Mouse (Mus musculus) MEL (cell line): ENCODE measurements around the gene Rplp2. TPM values are rescaled to one million over a fixed set of nuclear protein-coding genes. Genes with fewer than 3 reads are reported as not detected.

Source experiments
- DNase-seq: peaks from one replicate; pipeline ENCODE4 v3.0.0; 2011; ENCODE audit warnings: low read depth, low spot score
- H3K27ac ChIP-seq: 2 replicates; pipeline ENCODE4 v1.5.1; 2012; ENCODE audit warnings: low read depth, mild to moderate bottlenecking, control low read depth, low read length, moderate library complexity; ENCODE audit not compliant: control insufficient read depth
- H3K27me3 ChIP-seq, 2 experiments: fragments of 150-350 bp in 1 of 2; sonication (generic) in 1 of 2; 2 replicates each; pipeline ENCODE4 v1.6.1; 2012; ENCODE audit warnings: low read length in 2 of 2, mild to moderate bottlenecking in 2 of 2, improper control_type of control experiment in 1 of 2, moderate library complexity in 1 of 2; ENCODE audit not compliant: insufficient read depth in 2 of 2, control insufficient read depth in 1 of 2
- H3K36me3 ChIP-seq, 2 experiments: 2 replicates each; pipeline ENCODE4 v1.6.1; 2012 to 2014; ENCODE audit warnings: low read length in 2 of 2, improper control_type of control experiment in 1 of 2, inconsistent platforms in 1 of 2, mild to moderate bottlenecking in 1 of 2; ENCODE audit not compliant: insufficient read depth in 2 of 2, control insufficient read depth in 1 of 2
- H3K4me1 ChIP-seq, 2 experiments: fragments of 150-350 bp in 1 of 2; sonication (generic) in 1 of 2; 2 replicates each; pipeline ENCODE4 v1.6.1; 2012; ENCODE audit warnings: low read length in 2 of 2, improper control_type of control experiment in 1 of 2, mild to moderate bottlenecking in 1 of 2; ENCODE audit not compliant: insufficient read depth in 2 of 2, control insufficient read depth in 1 of 2
- H3K4me3 ChIP-seq, 2 experiments: fragments of 150-350 bp in 1 of 2; sonication (generic) in 1 of 2; 2 replicates each; pipeline ENCODE4 v1.5.1; 2012; ENCODE audit warnings: low read depth in 2 of 2, low read length in 2 of 2, mild to moderate bottlenecking in 2 of 2, moderate library complexity in 2 of 2, control low read depth in 1 of 2, improper control_type of control experiment in 1 of 2; ENCODE audit not compliant: control insufficient read depth in 1 of 2, insufficient read depth in 1 of 2
- H3K79me2 ChIP-seq: 2 replicates; pipeline ENCODE4 v1.6.1; 2012; ENCODE audit warnings: mild to moderate bottlenecking, low read length, moderate library complexity; ENCODE audit not compliant: control insufficient read depth, poor library complexity, insufficient read depth
- H3K9ac ChIP-seq: 2 replicates; pipeline ENCODE4 v1.6.1; 2012; ENCODE audit warnings: low read depth, mild to moderate bottlenecking, control low read depth, low read length, moderate library complexity; ENCODE audit not compliant: control insufficient read depth, poor library complexity, severe bottlenecking
- H3K9me3 ChIP-seq: fragments of 150-350 bp; sonication (generic); replicated peaks from 2 replicates; pipeline ENCODE4 v1.6.1; 2012; ENCODE audit warnings: mild to moderate bottlenecking, low read length, improper control_type of control experiment, moderate library complexity; ENCODE audit not compliant: insufficient read depth
- CHD1 ChIP-seq: IDR thresholded peaks from 2 replicates; pipeline ENCODE4 v1.6.1; 2012; ENCODE audit warnings: low read depth, mild to moderate bottlenecking, inconsistent platforms, low read length, improper control_type of control experiment
- CTCF ChIP-seq, 3 experiments: IDR thresholded peaks in 2 of 3; conservative IDR thresholded peaks in 1 of 3; 2 replicates each; pipeline ENCODE4 v1.5.1; 2011 to 2012; ENCODE audit warnings: low read length in 3 of 3, low read depth in 2 of 3, mild to moderate bottlenecking in 2 of 3, improper control_type of control experiment in 1 of 3, inconsistent platforms in 1 of 3, mixed read lengths in 1 of 3, moderate library complexity in 1 of 3; ENCODE audit not compliant: control insufficient read depth in 1 of 3, insufficient read depth in 1 of 3, poor library complexity in 1 of 3, severe bottlenecking in 1 of 3
- ELF1 ChIP-seq: IDR thresholded peaks from 2 replicates; pipeline ENCODE4 v1.6.1; 2014; ENCODE audit warnings: low read depth, mild to moderate bottlenecking, inconsistent platforms, low read length, improper control_type of control experiment, moderate library complexity
- EP300 ChIP-seq, 2 experiments: IDR thresholded peaks; 2 replicates each; pipeline ENCODE4 v1.6.1; 2011; ENCODE audit warnings: improper control_type of control experiment in 2 of 2, low read length in 2 of 2, low read depth in 1 of 2, mild to moderate bottlenecking in 1 of 2
- GABPA ChIP-seq: IDR thresholded peaks from 2 replicates; pipeline ENCODE4 v1.6.1; 2012; ENCODE audit warnings: low read depth, mild to moderate bottlenecking, inconsistent platforms, low read length, improper control_type of control experiment, moderate library complexity
- HCFC1 ChIP-seq: IDR thresholded peaks from 2 replicates; pipeline ENCODE4 v1.6.1; 2012; ENCODE audit warnings: low read depth, mild to moderate bottlenecking, inconsistent platforms, low read length, improper control_type of control experiment, moderate library complexity
- KAT2A ChIP-seq: conservative IDR thresholded peaks from 2 replicates; pipeline ENCODE4 v1.6.1; 2012; ENCODE audit warnings: low read depth, low read length, improper control_type of control experiment, inconsistent platforms
- MAFK ChIP-seq: IDR thresholded peaks from 2 replicates; pipeline ENCODE4 v1.6.1; 2011; ENCODE audit warnings: low read depth, mild to moderate bottlenecking, low read length, improper control_type of control experiment, borderline replicate concordance
- MAX ChIP-seq: IDR thresholded peaks from 2 replicates; pipeline ENCODE4 v1.6.1; 2011; ENCODE audit warnings: low read length, improper control_type of control experiment
- MEF2A ChIP-seq: IDR thresholded peaks from 2 replicates; pipeline ENCODE4 v1.6.1; 2014; ENCODE audit warnings: low read depth, mild to moderate bottlenecking, inconsistent platforms, low read length, improper control_type of control experiment; ENCODE audit not compliant: poor library complexity, insufficient replicate concordance, severe bottlenecking; ENCODE audit errors: extremely low read depth
- MYC ChIP-seq: IDR thresholded peaks from 2 replicates; pipeline ENCODE4 v1.6.1; 2011; ENCODE audit warnings: low read depth, mild to moderate bottlenecking, low read length, improper control_type of control experiment, moderate library complexity
- NRF1 ChIP-seq: IDR thresholded peaks from 2 replicates; pipeline ENCODE4 v1.6.1; 2014; ENCODE audit warnings: low read depth, mild to moderate bottlenecking, inconsistent platforms, low read length, improper control_type of control experiment, moderate library complexity; ENCODE audit not compliant: poor library complexity, insufficient read depth, severe bottlenecking
- POLR2AphosphoS5 ChIP-seq: IDR thresholded peaks from 2 replicates; pipeline ENCODE4 v1.6.1; 2012; ENCODE audit warnings: low read depth, borderline replicate concordance, mild to moderate bottlenecking, inconsistent platforms, low read length, moderate library complexity, mixed read lengths
- RAD21 ChIP-seq: IDR thresholded peaks from 2 replicates; pipeline ENCODE4 v1.6.1; 2011; ENCODE audit warnings: mild to moderate bottlenecking, low read depth, low read length, improper control_type of control experiment
- SMC3 ChIP-seq: IDR thresholded peaks from 2 replicates; pipeline ENCODE4 v1.6.1; 2011; ENCODE audit warnings: low read depth, low read length, improper control_type of control experiment
- TAL1 ChIP-seq: IDR thresholded peaks from 2 replicates; pipeline ENCODE4 v1.6.1; 2012; ENCODE audit warnings: mild to moderate bottlenecking, inconsistent platforms, low read length, moderate library complexity, mixed read lengths
- TCF12 ChIP-seq: IDR thresholded peaks from 2 replicates; pipeline ENCODE4 v1.6.1; 2014; ENCODE audit warnings: low read depth, mild to moderate bottlenecking, inconsistent platforms, low read length, improper control_type of control experiment, moderate library complexity
- UBTF ChIP-seq: IDR thresholded peaks from 2 replicates; pipeline ENCODE4 v1.6.1; 2012; ENCODE audit warnings: low read depth, mild to moderate bottlenecking, inconsistent platforms, low read length, improper control_type of control experiment, moderate library complexity, borderline replicate concordance; ENCODE audit not compliant: insufficient read depth
- ZC3H11A ChIP-seq: IDR thresholded peaks from 2 replicates; pipeline ENCODE4 v1.6.1; 2012; ENCODE audit warnings: low read depth, mild to moderate bottlenecking, inconsistent platforms, low read length, improper control_type of control experiment
- ZKSCAN1 ChIP-seq: IDR thresholded peaks from 2 replicates; pipeline ENCODE4 v1.6.1; 2012; ENCODE audit warnings: low read depth, mild to moderate bottlenecking, inconsistent platforms, low read length, improper control_type of control experiment, moderate library complexity
- ZMIZ1 ChIP-seq: IDR thresholded peaks from 2 replicates; pipeline ENCODE4 v1.6.1; 2012; ENCODE audit warnings: low read depth, mild to moderate bottlenecking, inconsistent platforms, low read length, improper control_type of control experiment, moderate library complexity
- ZNF384 ChIP-seq: IDR thresholded peaks from 2 replicates; pipeline ENCODE4 v1.6.1; 2012; ENCODE audit warnings: low read depth, mild to moderate bottlenecking, inconsistent platforms, low read length, improper control_type of control experiment
- polyA plus RNA-seq, 2 experiments: library from polyadenylated mRNA; stranded (reverse) in 1 of 2; unstranded in 1 of 2; fragments of >175 nt in 1 of 2; fragments of >200 nt in 1 of 2; gene quantifications; 2 replicates each; pipeline versions ENCODE4 v1.2.1 to v1.2.4; 2012; ENCODE audit warnings: low replicate concordance in 2 of 2, low read depth in 1 of 2; ENCODE audit not compliant: insufficient read length in 2 of 2, insufficient read depth in 1 of 2, missing spikeins in 1 of 2
- total RNA-seq: library from RNA; depleted of rRNA; stranded (reverse); fragments of 300-350 nt; gene quantifications from 2 replicates; pipeline ENCODE4 v1.2.3, GENCODE M21; 2012

Gene Rplp2
- total and polyA plus RNA-seq, 3 experiments: 3,503 to 3,690 TPM; not detected in 1

- no peak overlapping the region for H3K27ac ChIP-seq
- DNase-seq: no peak
- H3K36me3 ChIP-seq: peaks cover 0 to 20% of the 10 kb centered on the region in 2 experiments; a peak in 2 of 4 replicates
- peaks cover 4 to 22% of the 10 kb centered on the region in 2 experiments; a peak in 3 of 4 replicates for H3K4me1 ChIP-seq
- TF ChIP-seq CTCF (IDR thresholded peaks at IDR 0.05 in 2 of 3, conservative IDR thresholded peaks at IDR 0.05 in 1 of 3; ENCODE audit: control insufficient read depth in 1 of 3, insufficient read depth in 1 of 3, low read depth in 2 of 3, low read length in 3 of 3, poor library complexity in 1 of 3, severe bottlenecking in 1 of 3): no peak
- no peak for TF ChIP-seq GABPA
- no peak for TF ChIP-seq POLR2AphosphoS5
- TF ChIP-seq TAL1: no peak
- TF ChIP-seq ZNF384: no peak
- no peak for TF ChIP-seq TCF12
- TF ChIP-seq EP300 (IDR thresholded peaks at IDR 0.05; ENCODE audit: low read depth in 1 of 2, low read length in 2 of 2): no peak
- no peak for TF ChIP-seq UBTF
- TF ChIP-seq NRF1: no peak
- no peak for TF ChIP-seq MAX
- TF ChIP-seq SMC3: no peak
- no peak for TF ChIP-seq CHD1
- TF ChIP-seq RAD21: no peak
- no peak for TF ChIP-seq ZKSCAN1
- no peak for TF ChIP-seq MYC
- TF ChIP-seq, all 39 proteins: peak for 0
- no peaks in the 10 kb centered on the region for H3K9me3 ChIP-seq
- no peaks in the 10 kb centered on the region for H3K27me3 ChIP-seq
- no peak overlapping the region for H3K4me3 ChIP-seq
- H3K9ac ChIP-seq: no peak overlapping the region
- peaks cover 28% of the 10 kb centered on the region for H3K79me2 ChIP-seq
These were observed 14.2 kb upstream of the Rplp2 start for GRCm38 (mm10) chr7:141432741-141433516.

- peaks cover 28% of the 10 kb centered on the region for H3K79me2 ChIP-seq
These were observed 13.4 kb upstream of the Rplp2 start for GRCm38 (mm10) chr7:141433517-141434400.

More at GRCm38 (mm10) chr7:141433517-141434400, 13.4 kb upstream of the Rplp2 start:
- H3K27ac ChIP-seq: no peak overlapping the region
- H3K27me3 ChIP-seq: no peaks in the 10 kb centered on the region
- no peak overlapping the region for H3K9ac ChIP-seq
- H3K36me3 ChIP-seq: peaks cover 0 to 20% of the 10 kb centered on the region in 2 experiments; a peak in 2 of 4 replicates
- no peak for TF ChIP-seq MEF2A
- no peak for TF ChIP-seq KAT2A
- TF ChIP-seq ZNF384: no peak
- TF ChIP-seq MAFK: no peak
- TF ChIP-seq ELF1: no peak
- no peak for TF ChIP-seq ZC3H11A
- TF ChIP-seq SMC3: no peak
- no peak for TF ChIP-seq RAD21
- TF ChIP-seq UBTF: no peak
- TF ChIP-seq HCFC1: no peak
- TF ChIP-seq EP300 (IDR thresholded peaks at IDR 0.05; ENCODE audit: low read depth in 1 of 2, low read length in 2 of 2): no peak
- TF ChIP-seq MYC: no peak
- TF ChIP-seq ZMIZ1: no peak
- H3K9me3 ChIP-seq: no peaks in the 10 kb centered on the region
- DNase-seq: no peak
- H3K4me1 ChIP-seq: peaks cover 4 to 22% of the 10 kb centered on the region in 2 experiments; a peak in 3 of 4 replicates
- H3K4me3 ChIP-seq: no peak overlapping the region
